Mouse (Mus musculus) gastrocnemius, postnatal 14 days (tissue): ENCODE measurements around the gene Ifna7. TPM values are rescaled to one million over a fixed set of nuclear protein-coding genes. Genes with fewer than 3 reads are reported as not detected.
"Not testable (repeated sequence)": the region's sequence is repeated elsewhere in the genome, so short reads cannot be mapped to it uniquely, and the experiment has no call there.

Experiments used
- DNase-seq: peaks from one replicate; pipeline ENCODE4 v3.0.0; 2021; ENCODE audit warnings: mixed read lengths
- intact Hi-C: fragments of 180-260 bp; cut with DNase I; formaldehyde crosslinking; loops from one replicate; pipeline ENCODE4 v1.15.1; 2025; ENCODE audit warnings: low total_unique reads
- total RNA-seq, 2 experiments: library from RNA; stranded (reverse); gene quantifications; 2 replicates each; pipeline ENCODE4 v1.2.3; 2021

Ifna7 gene
- total RNA-seq, 2 experiments from 2014 or later = not detected

DNA sequence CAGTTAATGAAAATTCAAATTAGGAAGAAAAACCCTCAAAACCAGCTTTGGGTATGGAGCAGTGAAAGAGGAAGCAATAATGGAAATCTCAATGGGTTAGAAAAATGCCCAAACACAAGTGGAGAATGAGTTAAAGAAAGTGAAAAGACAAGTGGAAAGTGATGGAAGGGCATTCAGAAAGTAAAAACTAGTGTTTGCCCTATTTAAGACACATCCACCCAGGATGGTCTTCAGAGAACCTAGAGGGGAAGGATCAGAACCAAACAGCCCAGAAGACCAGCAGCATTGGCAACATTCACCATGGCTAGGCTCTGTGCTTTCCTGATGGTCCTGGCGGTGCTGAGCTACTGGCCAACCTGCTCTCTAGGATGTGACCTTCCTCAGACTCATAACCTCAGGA lies 19.2 kb downstream of the Ifna7 start, which contains the start of gene Ifna5:
Ifna5 (plus strand) TSS at position 301 of the 400 bp plus-strand sequence.
- DNase-seq, intact Hi-C loops: not testable (repeated sequence)

DNA sequence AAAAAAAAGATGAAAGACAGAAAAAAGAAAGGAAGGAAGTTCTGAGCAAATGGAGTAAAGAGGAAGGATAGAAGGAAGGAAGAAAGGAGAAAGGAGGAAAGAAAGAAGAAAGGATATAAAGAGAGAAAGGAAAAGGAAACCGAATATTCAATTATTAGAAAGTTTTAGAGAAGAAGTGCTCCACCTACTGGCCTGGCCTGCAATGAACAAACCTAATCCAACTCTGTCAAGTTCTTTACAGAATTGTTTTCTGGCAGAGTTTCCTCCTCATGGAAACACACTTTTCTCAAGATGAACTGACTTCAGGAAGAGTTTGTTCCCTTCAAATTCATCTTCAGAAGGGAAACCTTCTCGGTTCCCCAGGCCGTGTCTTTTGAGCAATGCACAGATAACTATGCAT lies 22.8 kb downstream of the Ifna7 start:
- intact Hi-C loops = no loop called here
- DNase-seq = no peak

DNA sequence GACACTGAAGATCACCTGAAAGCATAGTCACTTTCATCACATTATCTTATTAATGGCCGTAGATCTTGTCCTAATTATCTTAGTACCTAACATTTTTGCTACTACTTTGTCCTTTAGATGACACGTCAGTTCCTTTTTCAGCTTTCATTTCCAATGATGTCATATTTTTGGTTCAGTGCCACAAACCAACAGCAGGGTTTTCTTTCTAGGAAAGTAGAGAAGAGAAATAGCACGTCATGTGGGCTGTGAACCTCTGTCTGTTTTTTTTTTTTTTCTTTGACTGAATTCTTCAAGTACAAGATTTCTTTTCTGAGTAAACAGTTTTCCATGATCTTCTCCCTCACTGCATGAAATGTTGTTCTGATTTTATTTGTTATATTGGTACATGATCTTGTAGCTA lies 24.0 kb downstream of the Ifna7 start:
- DNase-seq = no peak
- intact Hi-C loops = no loop called here

DNA sequence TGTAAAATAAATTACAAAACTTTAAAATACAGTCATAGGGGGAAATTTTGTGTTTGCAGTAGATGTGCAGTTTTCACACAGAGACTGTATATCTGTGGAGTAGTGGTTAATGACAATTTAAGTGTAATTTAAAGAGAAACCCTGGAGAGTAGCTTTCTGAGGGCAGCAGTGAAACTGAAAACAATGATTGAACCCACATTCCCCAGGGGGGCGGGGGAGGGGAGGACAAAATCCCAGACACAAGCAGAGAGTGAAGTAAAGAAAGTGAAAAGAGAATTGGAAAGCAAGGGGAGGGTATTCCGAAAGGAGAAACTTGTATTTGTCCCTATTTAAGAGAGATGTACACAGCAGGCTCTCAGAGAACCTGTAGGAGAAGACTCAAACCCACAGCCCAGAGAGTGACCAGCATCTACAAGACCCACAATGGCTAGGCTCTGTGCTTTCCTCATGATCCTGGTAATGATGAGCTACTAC lies 25.4 kb downstream of the Ifna7 start, which contains the start of gene Ifna4:
Ifna4 (plus strand) TSS at position 424 of the 474 bp plus-strand sequence.
- intact Hi-C loops = no loop called here
- no peak for DNase-seq

DNA sequence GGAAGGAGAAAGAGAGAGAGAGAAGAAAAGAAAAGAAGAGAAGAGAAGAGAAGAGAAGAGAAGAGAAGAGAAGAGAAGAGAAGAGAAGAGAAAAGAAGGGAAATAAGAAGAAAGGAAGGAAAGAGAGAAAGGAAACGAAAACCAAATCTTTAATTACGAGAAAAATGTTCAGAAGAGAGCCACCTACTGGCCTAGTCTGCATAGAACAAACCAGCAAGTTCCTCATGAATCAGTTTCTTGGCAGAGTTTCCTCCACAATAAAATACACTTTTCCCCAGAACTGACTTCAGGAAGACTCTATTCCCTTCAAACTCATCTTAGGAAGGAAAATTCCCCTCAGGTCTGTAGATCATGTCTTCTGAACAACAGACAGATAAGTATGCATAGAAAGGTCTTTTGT lies 29.3 kb downstream of the Ifna7 start:
- intact Hi-C loops = no loop called here
- no peak for DNase-seq

DNA sequence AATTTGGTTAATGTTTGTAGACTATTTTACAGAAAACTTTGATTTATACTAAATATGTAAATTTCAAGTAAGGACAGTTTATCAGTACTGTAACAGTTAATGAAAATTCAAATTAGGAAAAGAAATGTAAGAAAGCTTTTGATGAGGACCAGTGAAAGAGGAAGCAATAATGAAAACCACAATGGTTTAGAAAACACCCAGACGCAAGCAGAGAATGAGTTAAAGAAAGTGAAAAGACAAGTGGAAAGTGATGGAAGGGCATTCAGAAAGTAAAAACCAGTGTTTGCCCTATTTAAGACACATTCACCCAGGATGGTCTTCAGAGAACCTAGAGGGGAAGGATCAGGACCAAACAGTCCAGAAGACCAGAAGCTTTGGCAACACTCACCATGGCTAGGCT lies 33.7 kb downstream of the Ifna7 start, which contains the start of gene Ifna1:
Ifna1 (plus strand) TSS at position 390 of the 400 bp plus-strand sequence.
- intact Hi-C loops = no loop called here
- no peak for DNase-seq

DNA sequence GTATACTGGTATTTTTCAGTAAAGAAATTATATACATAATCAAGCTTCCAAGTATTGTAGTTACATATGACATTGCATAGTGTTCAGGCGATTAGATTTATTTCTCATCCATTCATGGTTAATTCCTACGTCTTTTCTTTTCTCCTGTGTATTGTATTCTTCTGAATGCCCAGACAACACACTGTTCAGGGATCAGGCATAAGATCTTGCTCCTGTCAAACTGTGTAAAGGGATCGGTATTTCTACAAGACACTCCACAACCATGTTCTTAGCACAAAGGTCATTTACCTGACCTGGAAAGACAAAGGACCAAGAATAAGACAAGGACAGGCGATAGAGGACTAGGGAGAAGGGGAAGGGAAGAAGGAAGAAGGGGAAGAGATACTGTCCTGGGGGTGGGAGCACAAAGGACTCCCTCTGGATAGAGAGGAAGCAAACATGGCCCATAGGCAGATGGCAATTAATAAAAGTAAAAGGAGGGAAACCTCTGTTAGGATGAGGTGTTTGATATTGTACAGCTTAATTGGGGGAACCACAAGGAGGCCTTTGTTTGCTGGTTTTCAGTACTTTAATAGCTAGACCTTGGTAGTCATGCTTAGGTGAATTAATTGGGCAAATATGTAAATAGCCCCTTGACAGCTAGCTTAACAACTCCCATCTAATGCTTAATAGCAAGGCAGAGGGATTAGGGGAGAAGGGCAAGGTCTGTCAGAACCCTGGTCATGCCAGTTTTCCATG lies 35.2 kb downstream of the Ifna7 start:
- no peak for DNase-seq
- intact Hi-C loops = no loop called here

DNA sequence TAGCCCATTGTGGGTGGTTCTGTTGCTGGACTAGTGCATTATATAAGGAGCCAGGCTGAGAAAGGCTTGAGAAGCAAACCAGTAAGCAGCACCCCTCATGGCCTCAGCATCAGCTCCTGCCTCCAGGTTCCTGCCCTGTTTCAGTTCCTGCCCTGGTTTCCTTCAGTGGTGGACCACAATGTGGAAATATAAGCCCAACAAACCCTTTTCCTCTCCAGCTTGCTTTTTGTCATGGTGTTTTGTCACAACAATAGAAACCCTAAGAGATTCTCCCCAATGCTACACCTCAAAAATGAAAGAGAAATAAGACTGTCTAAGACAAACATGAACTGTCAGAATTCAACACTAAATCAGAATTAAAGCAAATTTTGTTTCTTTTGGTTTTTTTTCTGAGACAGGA lies 43.2 kb downstream of the Ifna7 start:
- intact Hi-C loops = no loop called here
- no peak for DNase-seq

DNA sequence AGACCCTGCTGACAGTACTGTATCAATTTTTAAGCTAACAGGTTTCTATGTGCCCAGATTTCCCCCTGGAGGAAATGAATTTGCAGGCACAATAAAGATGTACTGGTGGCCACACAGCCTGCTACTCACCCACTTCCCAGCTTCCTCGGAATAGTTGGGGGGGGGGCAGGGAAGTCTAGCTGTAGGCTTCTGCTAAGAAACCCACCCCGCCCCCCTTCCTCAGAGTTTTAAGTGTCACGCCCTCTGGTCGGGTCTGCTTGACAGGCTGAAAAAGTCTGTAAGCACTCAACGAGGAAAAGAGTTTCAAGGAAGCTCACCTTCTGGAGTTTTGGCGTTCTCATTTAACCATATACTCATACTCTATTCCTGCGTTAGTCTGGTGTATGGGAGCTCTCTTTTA lies 47.3 kb downstream of the Ifna7 start:
- intact Hi-C loops = no loop called here

DNA sequence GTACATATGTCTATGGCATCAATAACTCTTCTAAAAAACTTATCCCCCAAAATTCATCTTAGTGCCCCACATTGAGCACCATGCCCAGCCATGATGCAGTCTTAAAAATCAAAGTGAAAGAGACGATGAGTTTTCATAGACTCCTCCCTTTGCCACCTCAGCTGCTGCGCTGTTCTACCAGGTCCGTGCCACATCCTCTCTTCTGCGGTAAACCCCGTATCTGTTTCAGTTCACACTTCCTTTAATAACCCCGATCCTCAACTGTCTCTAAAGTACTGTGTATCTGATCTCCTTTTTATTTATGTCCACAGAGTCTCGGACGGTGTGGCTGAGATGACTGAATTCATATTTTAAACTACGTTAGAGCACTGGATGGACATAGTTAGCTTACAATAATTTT lies 48.6 kb downstream of the Ifna7 start:
- intact Hi-C loops = no loop called here
- DNase-seq = no peak

More for the DNA sequence above, 47.3 kb downstream of the Ifna7 start:
- DNase-seq = no peak

DNA sequence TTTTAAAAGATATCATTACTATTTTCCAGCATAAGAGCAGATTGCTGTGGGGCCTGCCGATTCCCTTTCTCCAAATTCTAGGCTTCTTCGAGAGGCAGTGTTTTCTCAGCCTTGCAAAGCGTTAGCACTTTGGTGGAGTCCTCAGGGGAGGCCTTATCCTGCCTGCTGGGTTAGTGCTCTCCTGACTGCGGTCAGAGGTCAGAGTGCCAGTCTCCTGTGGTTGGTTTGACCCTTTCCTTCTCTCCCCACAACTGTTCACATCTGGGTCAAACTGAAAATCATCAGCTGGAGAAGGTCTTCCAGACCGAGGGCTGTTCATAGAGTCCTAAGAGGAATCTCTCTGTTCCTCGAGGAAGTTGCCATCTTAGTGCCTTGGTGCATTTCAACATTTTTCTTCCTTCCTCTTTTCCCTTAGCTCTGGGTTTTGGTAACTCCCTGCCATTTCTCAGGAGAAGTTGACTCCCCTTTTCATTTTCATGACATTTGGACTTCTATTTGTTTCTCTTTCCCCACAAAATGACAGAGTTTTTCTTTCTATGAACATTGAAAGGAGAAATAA lies 49.1 kb downstream of the Ifna7 start:
- intact Hi-C loops = no loop called here
- DNase-seq = no peak

Other genes with a start within 250 kb of the Ifna7 start
- gene Ifna14, start 244.4 kb upstream of the Ifna7 start, total RNA-seq = not detected
- not detected for gene Ifna9, start 223.8 kb upstream of the Ifna7 start, total RNA-seq
- not detected for gene Ifna12, start 212.9 kb upstream of the Ifna7 start, total RNA-seq
- gene C87499, start 181.8 kb upstream of the Ifna7 start, total RNA-seq = not detected
- gene Ifna13, start 171.8 kb upstream of the Ifna7 start, total RNA-seq = not detected
- gene Ifna16, start 139.3 kb upstream of the Ifna7 start, total RNA-seq = not detected
- gene Ifna2, start 132.3 kb upstream of the Ifna7 start, total RNA-seq = not detected
- gene Ifnab, start 124.9 kb upstream of the Ifna7 start, total RNA-seq = not detected
- under 1 TPM in 1 of 2 experiments, not detected in 1; 0.41 TPM for gene Gm26566, start 94.4 kb upstream of the Ifna7 start, total RNA-seq
- 10 to 100 TPM; 51.0 to 57.1 TPM for gene Klhl9, start 93.8 kb upstream of the Ifna7 start, total RNA-seq
- gene Gm13271, start 61.4 kb upstream of the Ifna7 start, total RNA-seq = not detected
- not detected for gene Gm13283, start 56.1 kb upstream of the Ifna7 start, total RNA-seq
- gene Gm13290, start 42.4 kb upstream of the Ifna7 start, total RNA-seq = not detected
- gene Gm13289, start 39.3 kb upstream of the Ifna7 start, total RNA-seq = not detected
- not detected for gene Gm13272, start 36.4 kb upstream of the Ifna7 start, total RNA-seq
- gene Ifnz, start 34.1 kb upstream of the Ifna7 start, total RNA-seq = not detected
- not detected for gene Gm13276, start 30.5 kb upstream of the Ifna7 start, total RNA-seq
- gene Gm13277, start 27.6 kb upstream of the Ifna7 start, total RNA-seq = not detected
- gene Gm13278, start 24.7 kb upstream of the Ifna7 start, total RNA-seq = not detected
- not detected for gene Gm13275, start 21.7 kb upstream of the Ifna7 start, total RNA-seq
- gene Gm13279, start 18.8 kb upstream of the Ifna7 start, total RNA-seq = not detected
- gene Gm13285, start 16.6 kb upstream of the Ifna7 start, total RNA-seq = not detected
- gene Gm13287, start 13.0 kb upstream of the Ifna7 start, total RNA-seq = not detected
- gene Gm13288, start 10.7 kb upstream of the Ifna7 start, total RNA-seq = not detected
- gene Ifna11, start 3.7 kb downstream of the Ifna7 start, total RNA-seq = not detected
- gene Ifna6, start 11.2 kb downstream of the Ifna7 start, total RNA-seq = not detected
- not detected for gene Ifna5, start 19.3 kb downstream of the Ifna7 start, total RNA-seq
- gene Ifna4, start 25.6 kb downstream of the Ifna7 start, total RNA-seq = not detected
- not detected for gene Ifna1, start 33.9 kb downstream of the Ifna7 start, total RNA-seq
- gene Ifne, start 64.0 kb downstream of the Ifna7 start, total RNA-seq = not detected